Mouse (Mus musculus) hindbrain, embryonic 10.5 days (tissue): Measurements from ENCODE around the gene Pou3f4. TPM values are rescaled to one million over a fixed set of nuclear protein-coding genes. Genes with fewer than 3 reads are reported as not detected.
"Not testable (repeated sequence)": the region's sequence is repeated elsewhere in the genome, so short reads cannot be mapped to it uniquely, and the experiment has no call there.

Experiments
- DNase-seq: peaks from one replicate; pipeline ENCODE4 v3.0.0-alpha.2; 2017; ENCODE audit warnings: low spot score
- H3K27ac ChIP-seq: fragments of 300-500 bp; sonication (generic); 2 replicates; pipeline ENCODE4 v1.5.1; 2016; ENCODE audit warnings: mild to moderate bottlenecking, moderate library complexity
- H3K27me3 ChIP-seq: fragments of 300-500 bp; sonication (generic); 2 replicates; pipeline ENCODE4 v1.6.1; 2016; ENCODE audit warnings: mild to moderate bottlenecking; ENCODE audit not compliant: poor library complexity, insufficient read depth, severe bottlenecking
- H3K36me3 ChIP-seq: fragments of 300-500 bp; sonication (generic); 2 replicates; pipeline ENCODE4 v1.6.1; 2016; ENCODE audit warnings: mild to moderate bottlenecking, moderate library complexity
- H3K4me1 ChIP-seq: fragments of 300-500 bp; sonication (generic); replicated peaks from 2 replicates; pipeline ENCODE4 v1.6.1; 2016; ENCODE audit warnings: mild to moderate bottlenecking
- H3K4me3 ChIP-seq: fragments of 300-500 bp; sonication (generic); 2 replicates; pipeline ENCODE4 v1.5.1; 2016; ENCODE audit warnings: mild to moderate bottlenecking, moderate library complexity
- H3K9me3 ChIP-seq: fragments of 300-500 bp; sonication (generic); 2 replicates; pipeline ENCODE4 v1.6.1; 2016; ENCODE audit warnings: mild to moderate bottlenecking, moderate library complexity
- WGBS: fragments of 180-500 bp; shearing (Covaris S2); methylation state at CpG from one replicate; pipeline ENCODE4 v1.1.7; 2016; 5-methylcytosine and 5-hydroxymethylcytosine counted together
- polyA plus RNA-seq: library from polyadenylated mRNA; unstranded; fragments of >200 nt; fragmentation: Nextera tagmentation; extraction: Ambion mirVana; gene quantifications from 2 replicates; pipeline ENCODE4 v1.2.1, GENCODE M21; 2016

Pou3f4 gene
- 17.3 and 18.8 TPM in 2 replicates for polyA plus RNA-seq

GRCm38 (mm10) chrX:110814151-110814571 is at the start of gene Pou3f4:
Gene Pou3f4, plus strand, starts transcription at chrX:110814280.
- Histone ChIP-seq H3K9me3 (no peaks in the 10 kb centered on the region; the same call in 1 of the 2 replicates), H3K27ac (peak within 1 kb of the TSS; percentile 89), H3K27me3 (no peaks in the 10 kb centered on the region; the same call in 1 of the 2 replicates), H3K4me1 (no peaks in the 10 kb centered on the region), H3K36me3 (no peaks in the 10 kb centered on the region), H3K4me3 (peak within 1 kb of the TSS; percentile 66)
- DNase-seq, result peak; percentile 83
- WGBS, result 17% methylated on average over 20 of the region's 20 CpGs

DNA sequence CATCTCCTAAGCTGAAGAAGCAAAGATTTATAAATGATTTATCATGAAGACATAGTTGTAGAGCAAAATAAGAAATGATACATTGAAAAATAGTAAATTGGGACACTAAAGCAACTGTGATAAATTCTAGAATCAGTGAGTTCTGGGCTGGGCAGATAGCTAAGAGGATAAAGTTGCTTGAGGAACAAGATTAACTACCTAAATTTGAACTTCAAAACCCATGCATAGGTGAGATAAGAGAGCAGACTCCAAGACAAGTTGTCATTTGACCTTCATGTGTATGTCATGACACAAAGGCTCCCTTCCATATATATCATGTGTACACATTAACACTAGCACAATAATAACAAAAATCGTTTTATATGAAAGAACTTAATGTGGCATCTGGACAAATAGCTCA is 48.1 kb upstream of the Pou3f4 start:
- no peaks in the 10 kb centered on the region for H3K4me1 ChIP-seq
- 63% methylated on average over 1 of the region's 1 CpGs for whole genome bisulfite sequencing
- H3K4me3 ChIP-seq, result no peak overlapping the region
- H3K9me3 ChIP-seq, result no peaks in the 10 kb centered on the region
- H3K27ac ChIP-seq, result no peak overlapping the region
- no peaks in the 10 kb centered on the region for H3K36me3 ChIP-seq
- H3K27me3 ChIP-seq, result no peaks in the 10 kb centered on the region
- DNase-seq, result no peak

DNA sequence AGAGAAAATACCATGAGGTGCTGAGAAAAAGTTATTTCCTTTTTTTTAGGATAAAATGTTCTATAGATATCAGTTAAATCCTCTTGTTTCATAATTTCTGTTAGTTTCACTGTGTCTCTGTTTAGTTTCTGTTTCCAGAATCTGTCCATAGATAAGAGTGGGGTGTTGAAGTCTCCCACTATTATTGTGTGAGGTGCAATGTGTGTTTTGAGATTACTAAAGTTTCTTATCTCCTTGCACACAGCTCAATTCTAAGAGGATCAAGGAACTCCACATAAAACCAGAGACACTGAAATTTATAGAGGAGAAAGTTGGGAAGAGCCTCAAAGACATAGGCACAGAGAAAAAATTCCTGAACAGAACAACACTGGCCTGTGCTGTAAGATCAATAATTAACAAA is 39.3 kb upstream of the Pou3f4 start:
- DNase-seq, H3K36me3 ChIP-seq, H3K27ac ChIP-seq, H3K4me1 ChIP-seq, H3K27me3 ChIP-seq, H3K4me3 ChIP-seq, H3K9me3 ChIP-seq: not testable (repeated sequence)

DNA sequence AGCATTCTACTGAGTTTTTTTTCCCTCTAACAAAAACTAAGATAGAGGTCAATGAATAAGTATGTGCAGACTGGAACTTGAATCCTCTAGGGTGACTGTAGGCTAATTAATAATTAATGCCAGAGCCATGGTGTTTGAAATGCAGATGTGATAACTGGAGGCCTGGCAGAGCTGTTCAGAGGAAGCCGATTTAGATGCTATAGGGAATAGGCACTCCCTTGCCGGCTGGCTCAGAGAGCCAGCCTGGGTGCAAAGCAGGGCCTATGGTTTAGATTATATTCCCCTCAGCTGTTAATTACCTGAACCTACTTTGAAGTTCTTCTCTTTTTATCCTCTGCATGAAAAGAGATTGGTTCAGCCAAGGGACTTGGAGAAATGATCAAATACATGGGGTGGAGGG is 11.6 kb upstream of the Pou3f4 start:
- DNase-seq, result no peak
- Histone ChIP-seq H3K27me3 (no peaks in the 10 kb centered on the region), H3K36me3 (no peaks in the 10 kb centered on the region), H3K4me3 (no peak overlapping the region), H3K27ac (no peak overlapping the region), H3K9me3 (no peaks in the 10 kb centered on the region), H3K4me1 (no peaks in the 10 kb centered on the region)
- 31% methylated on average over 2 of the region's 2 CpGs for WGBS

DNA sequence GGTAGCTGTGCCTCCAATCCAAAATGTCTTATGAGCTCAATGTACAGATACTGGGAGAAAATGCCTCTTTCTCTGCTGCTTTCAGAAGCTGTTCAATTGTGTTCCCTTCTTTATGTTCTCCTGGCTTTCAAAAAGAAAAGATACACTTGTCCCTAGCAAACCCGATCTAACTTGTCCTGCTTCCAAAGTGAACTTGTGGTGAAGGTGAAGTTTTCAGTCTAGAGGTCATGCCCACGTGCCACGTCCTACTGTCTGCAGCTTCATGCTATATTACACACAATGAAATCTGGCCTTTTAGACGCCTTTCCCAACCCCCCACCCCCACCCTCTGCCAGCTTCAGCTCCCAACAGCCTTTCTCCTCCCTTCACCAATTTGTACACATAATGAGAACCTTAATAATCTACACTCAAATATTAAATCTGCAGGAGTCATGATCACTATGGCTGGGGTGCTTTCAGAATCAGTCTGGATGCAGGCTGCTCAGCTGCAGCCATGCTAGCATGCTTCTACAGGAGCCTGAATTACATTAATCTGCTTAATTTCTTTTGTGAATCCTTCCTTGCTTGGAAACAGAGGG is 4.0 kb upstream of the Pou3f4 start:
- Histone ChIP-seq H3K9me3 (no peaks in the 10 kb centered on the region; the same call in 1 of the 2 replicates), H3K36me3 (no peaks in the 10 kb centered on the region), H3K27me3 (no peaks in the 10 kb centered on the region), H3K27ac (peak overlapping the region; percentile 84), H3K4me1 (no peaks in the 10 kb centered on the region), H3K4me3 (peak overlapping the region; percentile 66)
- peak; percentile 39 for DNase-seq
- whole genome bisulfite sequencing, result 25% methylated on average over 4 of the region's 4 CpGs

DNA sequence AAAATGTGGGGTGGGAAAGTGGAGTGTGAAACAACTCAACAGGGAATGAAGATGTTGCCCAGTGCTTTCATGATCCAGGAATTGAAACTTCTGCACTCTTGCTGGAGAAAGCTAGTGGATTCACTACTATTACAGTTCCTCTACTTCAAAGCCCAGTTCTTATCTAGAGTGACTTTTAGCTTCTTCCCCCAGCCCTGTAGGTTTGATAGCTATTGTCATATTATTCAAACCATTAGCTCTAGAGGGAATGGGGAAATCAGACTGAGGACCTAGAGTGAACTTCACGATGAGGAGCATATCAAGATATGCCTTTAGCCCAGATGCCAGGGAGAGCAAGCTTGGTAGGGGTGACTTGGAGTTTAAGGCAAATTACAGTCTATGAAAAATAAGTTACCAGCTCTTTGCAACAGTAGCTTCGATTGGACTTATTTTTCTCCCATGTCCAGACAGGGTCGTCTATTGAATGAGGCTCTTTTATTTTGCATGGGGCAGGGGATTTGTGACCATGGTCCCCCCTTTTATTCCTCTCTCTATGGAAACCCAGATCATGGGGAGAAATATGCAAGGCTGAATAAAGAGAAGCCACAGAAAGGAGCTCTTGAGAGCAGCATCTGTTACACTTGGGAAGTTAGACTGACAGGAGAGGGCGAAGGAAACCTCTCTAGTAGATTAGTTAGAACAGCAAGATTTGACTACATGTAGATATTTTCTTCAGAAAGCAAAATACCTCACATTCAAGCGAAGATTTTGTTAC is 3.1 kb upstream of the Pou3f4 start:
- Histone ChIP-seq H3K27ac (peak overlapping the region; percentile 84), H3K9me3 (no peaks in the 10 kb centered on the region; the same call in 1 of the 2 replicates), H3K27me3 (no peaks in the 10 kb centered on the region), H3K36me3 (no peaks in the 10 kb centered on the region), H3K4me3 (peak overlapping the region; percentile 66), H3K4me1 (no peaks in the 10 kb centered on the region)
- WGBS, result 33% methylated on average over 5 of the region's 5 CpGs
- DNase-seq, result peak; percentile 25

- H3K27me3 ChIP-seq, result no peaks in the 10 kb centered on the region; the same call in 1 of the 2 replicates
- DNase-seq, result peak; percentile 10
- H3K27ac ChIP-seq, result peak overlapping the region; percentile 84
- H3K9me3 ChIP-seq, result no peaks in the 10 kb centered on the region; the same call in 1 of the 2 replicates
- 25% methylated on average over 5 of the region's 5 CpGs for WGBS
- H3K36me3 ChIP-seq, result no peaks in the 10 kb centered on the region
- no peaks in the 10 kb centered on the region for H3K4me1 ChIP-seq
- peak overlapping the region; percentile 66 for H3K4me3 ChIP-seq
Measured at GRCm38 (mm10) chrX:110812071-110812470, 2.0 kb upstream of the Pou3f4 start.

GRCm38 (mm10) chrX:110813401-110813800 is 679 bp upstream of the Pou3f4 start:
- H3K4me1 ChIP-seq, result no peaks in the 10 kb centered on the region
- peak overlapping the region; percentile 66 for H3K4me3 ChIP-seq
- DNase-seq, result no peak
- WGBS, result 16% methylated on average over 5 of the region's 5 CpGs
- no peaks in the 10 kb centered on the region for H3K36me3 ChIP-seq
- H3K9me3 ChIP-seq, result no peaks in the 10 kb centered on the region; the same call in 1 of the 2 replicates
- H3K27me3 ChIP-seq, result no peaks in the 10 kb centered on the region; the same call in 1 of the 2 replicates
- peak overlapping the region; percentile 84 for H3K27ac ChIP-seq

DNA sequence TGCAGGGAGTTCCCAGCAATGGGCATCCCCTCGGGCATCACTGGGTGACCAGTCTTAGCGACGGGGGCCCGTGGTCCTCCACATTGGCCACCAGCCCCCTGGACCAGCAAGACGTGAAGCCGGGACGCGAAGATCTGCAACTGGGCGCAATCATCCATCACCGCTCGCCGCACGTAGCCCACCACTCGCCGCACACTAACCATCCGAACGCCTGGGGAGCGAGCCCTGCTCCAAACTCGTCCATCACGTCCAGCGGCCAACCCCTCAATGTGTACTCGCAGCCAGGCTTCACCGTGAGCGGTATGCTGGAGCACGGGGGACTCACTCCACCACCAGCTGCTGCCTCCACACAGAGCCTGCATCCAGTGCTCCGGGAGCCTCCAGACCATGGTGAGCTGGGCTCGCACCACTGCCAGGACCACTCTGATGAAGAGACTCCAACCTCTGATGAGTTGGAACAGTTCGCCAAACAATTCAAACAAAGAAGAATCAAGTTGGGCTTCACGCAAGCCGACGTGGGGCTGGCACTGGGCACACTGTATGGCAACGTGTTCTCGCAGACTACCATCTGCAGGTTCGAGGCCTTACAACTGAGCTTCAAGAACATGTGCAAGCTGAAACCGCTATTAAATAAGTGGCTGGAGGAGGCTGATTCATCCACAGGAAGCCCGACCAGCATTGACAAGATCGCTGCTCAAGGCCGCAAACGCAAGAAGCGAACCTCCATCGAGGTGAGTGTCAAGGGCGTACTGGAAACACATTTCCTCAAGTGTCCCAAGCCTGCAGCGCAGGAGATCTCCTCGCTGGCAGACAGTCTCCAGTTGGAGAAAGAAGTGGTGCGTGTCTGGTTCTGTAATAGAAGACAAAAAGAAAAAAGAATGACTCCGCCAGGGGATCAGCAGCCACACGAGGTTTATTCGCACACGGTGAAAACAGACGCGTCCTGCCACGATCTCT is 790 bp downstream of the Pou3f4 start:
- peak; percentile 27 for DNase-seq
- H3K9me3 ChIP-seq, result no peaks in the 10 kb centered on the region; the same call in 1 of the 2 replicates
- H3K27me3 ChIP-seq, result no peaks in the 10 kb centered on the region; the same call in 1 of the 2 replicates

GRCm38 (mm10) chrX:110815549-110815930 is 1.5 kb downstream of the Pou3f4 start:
- no peaks in the 10 kb centered on the region; the same call in 1 of the 2 replicates for H3K27me3 ChIP-seq
- H3K36me3 ChIP-seq, result no peaks in the 10 kb centered on the region
- 41% methylated on average over 18 of the region's 18 CpGs for WGBS
- H3K27ac ChIP-seq, result peak overlapping the region; percentile 89
- peak; percentile 9 for DNase-seq
- no peaks in the 10 kb centered on the region; the same call in 1 of the 2 replicates for H3K9me3 ChIP-seq
- no peaks in the 10 kb centered on the region for H3K4me1 ChIP-seq
- peak overlapping the region; percentile 66 for H3K4me3 ChIP-seq

More for the DNA sequence above, 790 bp downstream of the Pou3f4 start:
- H3K36me3 ChIP-seq, result no peaks in the 10 kb centered on the region
- H3K4me3 ChIP-seq, result peak overlapping the region; percentile 66
- peak overlapping the region; percentile 89 for H3K27ac ChIP-seq
- 17% methylated on average over 52 of the region's 52 CpGs for WGBS
- no peaks in the 10 kb centered on the region for H3K4me1 ChIP-seq

DNA sequence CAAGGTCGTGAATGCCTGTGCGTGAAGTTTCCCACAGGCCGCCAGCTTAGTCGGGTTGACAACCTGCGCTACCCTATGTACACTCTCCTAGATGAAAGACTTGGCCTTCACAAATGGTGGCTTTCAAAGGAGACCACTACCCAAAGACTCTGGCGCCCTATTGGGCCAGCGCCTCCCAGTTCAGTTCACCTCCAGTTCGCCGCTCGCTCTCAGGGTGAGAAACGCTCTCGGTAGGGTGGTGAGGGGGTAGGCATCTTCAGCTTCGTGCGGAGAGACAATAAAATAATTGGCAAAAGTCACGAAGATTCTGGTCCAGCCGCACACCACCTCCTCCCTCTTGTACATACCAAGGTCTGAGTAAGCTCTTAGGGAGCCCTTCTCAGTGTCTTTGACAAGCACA is 2.5 kb downstream of the Pou3f4 start:
- Histone ChIP-seq H3K27ac (peak overlapping the region; percentile 89), H3K27me3 (no peaks in the 10 kb centered on the region; the same call in 1 of the 2 replicates), H3K4me1 (no peaks in the 10 kb centered on the region), H3K36me3 (no peaks in the 10 kb centered on the region), H3K9me3 (no peaks in the 10 kb centered on the region; the same call in 1 of the 2 replicates), H3K4me3 (peak overlapping the region; percentile 66)
- peak; percentile 17 for DNase-seq
- 14% methylated on average over 16 of the region's 16 CpGs for WGBS

DNA sequence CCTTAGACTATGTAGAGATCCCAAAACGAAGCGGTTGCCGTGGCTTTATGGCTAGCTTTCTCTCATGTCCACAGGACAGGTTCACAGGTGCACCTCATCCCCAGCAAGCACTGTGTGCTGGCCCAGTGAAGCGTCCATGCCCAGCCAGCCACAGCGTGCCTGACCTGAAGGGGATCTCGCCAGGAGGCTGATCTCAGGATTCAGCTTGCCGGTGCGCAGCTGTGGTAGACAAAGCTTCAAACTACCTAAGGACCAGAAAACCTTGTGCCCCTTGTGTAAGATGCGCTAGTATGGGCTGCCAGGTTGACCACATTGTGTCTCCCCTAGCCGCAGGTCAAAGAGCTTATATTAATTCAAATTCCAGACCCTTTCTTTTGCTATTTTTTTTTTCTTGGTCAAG is 3.1 kb downstream of the Pou3f4 start:
- Histone ChIP-seq H3K27ac (peak overlapping the region; percentile 89), H3K9me3 (no peaks in the 10 kb centered on the region; the same call in 1 of the 2 replicates), H3K4me1 (no peaks in the 10 kb centered on the region), H3K36me3 (no peaks in the 10 kb centered on the region), H3K27me3 (no peaks in the 10 kb centered on the region; the same call in 1 of the 2 replicates), H3K4me3 (peak overlapping the region; percentile 66)
- 13% methylated on average over 10 of the region's 10 CpGs for WGBS
- peak; percentile 10 for DNase-seq
